Mouse (Mus musculus): ENCODE results near the gene Slc8b1.

DNA sequence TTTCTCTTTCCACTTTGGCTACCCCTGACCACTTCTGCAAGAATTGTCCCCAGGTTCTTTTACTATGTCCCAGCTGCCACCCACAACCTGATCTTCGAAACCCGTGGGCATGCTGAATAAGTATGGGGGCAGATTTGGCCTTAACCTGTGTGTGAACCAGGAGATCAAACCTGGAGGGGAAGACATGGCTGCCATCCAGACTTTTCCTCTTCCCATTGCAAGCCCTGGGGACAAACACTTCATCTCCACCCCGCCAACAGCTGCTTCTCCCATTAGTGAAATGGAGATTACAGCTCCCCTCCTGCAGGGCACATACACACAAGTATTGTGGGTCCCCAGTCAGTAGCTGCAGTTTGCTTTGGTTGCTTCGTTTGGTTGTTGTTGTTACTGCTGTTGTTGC is 3.7 kb upstream of the Slc8b1 start:
- TF ChIP-seq POLR2A (IDR thresholded peaks at IDR 0.05; ENCODE audit: insufficient read length, low read depth) (no peak), USF1 (IDR thresholded peaks at IDR 0.05; ENCODE audit: low read depth) (no peak), REST (IDR thresholded peaks at IDR 0.05; ENCODE audit: insufficient read depth, insufficient read length) (no peak), MYOD1 (IDR thresholded peaks at IDR 0.05; ENCODE audit: control insufficient read depth in 1 of 3, insufficient read length in 2 of 3, low read depth in 2 of 3) (no peak), MYOG (IDR thresholded peaks at IDR 0.05; ENCODE audit: control insufficient read depth in 1 of 3, insufficient read depth in 1 of 3, insufficient read length in 2 of 3, low read depth in 2 of 3) (no peak)
